Mouse (Mus musculus): ENCODE results near the gene Itsn1. TPM values are rescaled to one million over a fixed set of nuclear protein-coding genes. Genes with fewer than 3 reads are reported as not detected.

Itsn1 gene
- total and polyA plus RNA-seq, 3 experiments: 37.0 to 49.2 (median 39.5) TPM

GRCm38 (mm10) chr16:91905987-91906386 is 176.9 kb downstream of the Itsn1 start:
- no peak for DNase-seq

- DNase-seq: no peak
Measured at GRCm38 (mm10) chr16:91906672-91907071, 177.6 kb downstream of the Itsn1 start.

GRCm38 (mm10) chr16:91907158-91907557 is 178.1 kb downstream of the Itsn1 start:
- DNase-seq: no peak

- DNase-seq: no peak
Measured at GRCm38 (mm10) chr16:91909569-91910335, 180.7 kb downstream of the Itsn1 start.

- peak; percentile 89 for DNase-seq
Measured at GRCm38 (mm10) chr16:91917631-91918096, 188.6 kb downstream of the Itsn1 start.

- DNase-seq: peak; percentile 26
Measured at GRCm38 (mm10) chr16:91918461-91918860, 189.4 kb downstream of the Itsn1 start.

- no peak for DNase-seq
Measured at GRCm38 (mm10) chr16:91919056-91919455, 190.0 kb downstream of the Itsn1 start.

- no peak for DNase-seq
Measured at GRCm38 (mm10) chr16:91921340-91921739, 192.3 kb downstream of the Itsn1 start.

- no peak for DNase-seq
Measured at GRCm38 (mm10) chr16:91922939-91923338, 193.9 kb downstream of the Itsn1 start.

- no peak for DNase-seq
Measured at GRCm38 (mm10) chr16:91924426-91924825, 195.3 kb downstream of the Itsn1 start.

GRCm38 (mm10) chr16:91927911-91928630 is 199.0 kb downstream of the Itsn1 start:
- no peak for DNase-seq

GRCm38 (mm10) chr16:91931078-91932013 is 202.3 kb downstream of the Itsn1 start:
- peak; percentile 95 for DNase-seq

GRCm38 (mm10) chr16:91932082-91932690 is 203.1 kb downstream of the Itsn1 start:
- no peak for DNase-seq

- DNase-seq: no peak
Measured at GRCm38 (mm10) chr16:91932843-91933518, 203.9 kb downstream of the Itsn1 start.

- peak; percentile 64 for DNase-seq
Measured at GRCm38 (mm10) chr16:91935108-91935507, 206.0 kb downstream of the Itsn1 start.

GRCm38 (mm10) chr16:91935726-91936125 is 206.6 kb downstream of the Itsn1 start:
- DNase-seq: no peak

- DNase-seq: peak; percentile 79
Measured at GRCm38 (mm10) chr16:91936340-91937030, 207.4 kb downstream of the Itsn1 start.

GRCm38 (mm10) chr16:91937281-91937680 is 208.2 kb downstream of the Itsn1 start:
- no peak for DNase-seq

- no peak for DNase-seq
Measured at GRCm38 (mm10) chr16:91938141-91938540, 209.1 kb downstream of the Itsn1 start.

- DNase-seq: no peak
Measured at GRCm38 (mm10) chr16:91940726-91941125, 211.6 kb downstream of the Itsn1 start.
